Mouse (Mus musculus) stomach, postnatal 0 days (tissue): ENCODE results near the gene Nrarp. TPM values are rescaled to one million over a fixed set of nuclear protein-coding genes. Genes with fewer than 3 reads are reported as not detected.
A peak's percentile ranks its signal among the peaks of the same experiment; 100 is the strongest.

Source experiments
- ATAC-seq: fragments of 200-750 bp; cut with Nextera tagmentation; 2 replicates; pipeline ENCODE4 v1.8.0; 2017; ENCODE audit not compliant: low FRiP score, low TSS enrichment
- DNase-seq: peaks from one replicate; pipeline ENCODE4 v3.0.0-alpha.2; 2016; ENCODE audit warnings: low spot score
- H3K27ac ChIP-seq: fragments of 300-500 bp; sonication (generic); replicated peaks from 2 replicates; pipeline ENCODE4 v1.5.1; 2014; ENCODE audit warnings: mild to moderate bottlenecking, control low read depth
- H3K27me3 ChIP-seq: fragments of 300-500 bp; sonication (generic); 2 replicates; pipeline ENCODE4 v1.6.1; 2014; ENCODE audit warnings: low read length; ENCODE audit not compliant: control insufficient read depth, insufficient read depth
- H3K36me3 ChIP-seq: fragments of 300-500 bp; sonication (generic); 2 replicates; pipeline ENCODE4 v1.6.1; 2014; ENCODE audit warnings: low read length, mixed read lengths; ENCODE audit not compliant: control insufficient read depth, insufficient read depth
- H3K4me1 ChIP-seq: fragments of 300-500 bp; sonication (generic); replicated peaks from 2 replicates; pipeline ENCODE4 v1.6.1; 2014; ENCODE audit warnings: antibody characterized with exemption; ENCODE audit not compliant: control insufficient read depth, insufficient read depth
- H3K4me2 ChIP-seq: fragments of 300-500 bp; sonication (generic); replicated peaks from 2 replicates; pipeline ENCODE4 v1.6.1; 2014; ENCODE audit warnings: low read depth, mild to moderate bottlenecking, control low read depth, moderate library complexity
- H3K4me3 ChIP-seq: fragments of 300-500 bp; sonication (generic); 2 replicates; pipeline ENCODE4 v1.5.1; 2014; ENCODE audit warnings: low read depth, low read length, control low read depth
- H3K9ac ChIP-seq: fragments of 300-500 bp; sonication (generic); 2 replicates; pipeline ENCODE4 v1.6.1; 2014; ENCODE audit warnings: mild to moderate bottlenecking, low read length, control low read depth, mixed read lengths
- H3K9me3 ChIP-seq: fragments of 300-500 bp; sonication (generic); 2 replicates; pipeline ENCODE4 v1.6.1; 2016; ENCODE audit warnings: low read length; ENCODE audit not compliant: control insufficient read depth
- CTCF ChIP-seq: IDR thresholded peaks from 2 replicates; pipeline ENCODE4 v1.5.1; 2016; ENCODE audit warnings: antibody characterized with exemption, low read depth, mild to moderate bottlenecking, moderate library complexity
- EP300 ChIP-seq: optimal IDR thresholded peaks from 2 replicates; pipeline ENCODE3; 2016; ENCODE audit warnings: antibody characterized with exemption
- WGBS: fragments of 180-500 bp; shearing (Covaris S2); extraction: QIAGEN DNeasy Blood & Tissue Kit; methylation state at CpG from one replicate; pipeline ENCODE4 v1.1.7; 2014; 5-methylcytosine and 5-hydroxymethylcytosine counted together
- polyA plus RNA-seq: library from polyadenylated mRNA; unstranded; fragments of >200 nt; fragmentation: Nextera tagmentation; extraction: Ambion mirVana; gene quantifications from 2 replicates; pipeline ENCODE4 v1.2.1, GENCODE M21; 2015

The Nrarp gene
- polyA plus RNA-seq, 1 experiment from 2014 or later, result 25.3 TPM

GRCm38 (mm10) chr2:25200631-25201030, 20.1 kb downstream of the Nrarp start:
- peaks cover 36% of the 10 kb centered on the region for H3K36me3 ChIP-seq
- H3K4me3 ChIP-seq, result no peak overlapping the region
- H3K27ac ChIP-seq, result no peak overlapping the region
- H3K9ac ChIP-seq, result no peak overlapping the region
- no peak for DNase-seq
- ATAC-seq, result no peak
- WGBS, result 93% methylated on average over 2 of the region's 2 CpGs
- no peaks in the 10 kb centered on the region for H3K9me3 ChIP-seq
- H3K4me1 ChIP-seq, result no peaks in the 10 kb centered on the region; the same call in 1 of the 2 replicates
- H3K4me2 ChIP-seq, result no peak overlapping the region
- TF ChIP-seq EP300 (no peak), CTCF (no peak)
- no peaks in the 10 kb centered on the region for H3K27me3 ChIP-seq

GRCm38 (mm10) chr2:25203631-25204214, 23.2 kb downstream of the Nrarp start:
- Histone ChIP-seq H3K9me3 (no peaks in the 10 kb centered on the region), H3K4me3 (no peak overlapping the region), H3K36me3 (peaks cover 44% of the 10 kb centered on the region), H3K9ac (no peak overlapping the region), H3K4me1 (no peaks in the 10 kb centered on the region), H3K27me3 (no peaks in the 10 kb centered on the region), H3K4me2 (no peak overlapping the region), H3K27ac (no peak overlapping the region)
- TF ChIP-seq CTCF (peak; percentile 49), EP300 (no peak)
- no peak for ATAC-seq
- DNase-seq, result no peak
- WGBS, result 65% methylated on average over 4 of the region's 4 CpGs

DNA sequence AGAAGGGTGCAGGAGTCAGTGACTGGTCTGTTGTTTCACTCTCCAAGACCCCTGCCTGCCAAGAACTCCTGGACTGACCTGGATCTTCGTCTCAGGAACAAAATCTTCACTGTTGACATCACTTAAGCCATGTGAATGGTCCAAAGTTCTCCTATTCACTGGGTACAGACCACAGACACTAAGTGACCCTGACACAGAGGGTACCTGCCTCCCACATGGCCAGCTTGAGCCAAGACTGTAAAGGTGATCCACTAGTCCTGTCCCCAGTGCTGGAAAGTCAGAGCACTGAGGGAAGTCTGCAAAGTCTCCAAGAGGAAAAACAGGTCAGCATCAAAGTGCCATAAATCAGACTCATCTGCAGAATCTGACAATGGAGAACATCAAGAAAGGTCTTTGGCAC, 27.0 kb downstream of the Nrarp start:
- no peak overlapping the region for H3K9ac ChIP-seq
- no peaks in the 10 kb centered on the region for H3K27me3 ChIP-seq
- no peak overlapping the region for H3K4me3 ChIP-seq
- H3K9me3 ChIP-seq, result no peaks in the 10 kb centered on the region
- no peak for DNase-seq
- H3K36me3 ChIP-seq, result peaks cover 32% of the 10 kb centered on the region
- H3K4me2 ChIP-seq, result no peak overlapping the region
- WGBS, result 80% methylated on average over 1 of the region's 1 CpGs
- no peak overlapping the region for H3K27ac ChIP-seq
- H3K4me1 ChIP-seq, result 0 out of 2 replicates have a peak, but pooled peaks cover 2% of the 10 kb centered on the region
- TF ChIP-seq EP300, result no peak
- TF ChIP-seq CTCF, result no peak
- no peak for ATAC-seq

- H3K9ac ChIP-seq, result peak overlapping the region; percentile 96
- H3K27me3 ChIP-seq, result no peaks in the 10 kb centered on the region
- no peaks in the 10 kb centered on the region for H3K9me3 ChIP-seq
- H3K4me1 ChIP-seq, result 0 out of 2 replicates have a peak, but pooled peaks cover 2% of the 10 kb centered on the region
- H3K4me3 ChIP-seq, result peak overlapping the region; percentile 83
- peak overlapping the region; percentile 92 for H3K27ac ChIP-seq
- peak; percentile 21 for DNase-seq
- ATAC-seq, result no peak
- peak overlapping the region; percentile 95 for H3K4me2 ChIP-seq
- TF ChIP-seq CTCF (no peak), EP300 (no peak)
- peaks cover 7% of the 10 kb centered on the region for H3K36me3 ChIP-seq
- WGBS, result under 1% methylated on average over 24 of the region's 24 CpGs
These were observed 30.1 kb downstream of the Nrarp start for GRCm38 (mm10) chr2:25210686-25211085.

- peak; percentile 92 for DNase-seq
- under 1% methylated on average over 44 of the region's 44 CpGs for WGBS
- TF ChIP-seq CTCF (peak; percentile 27; the same call in 1 of the 2 replicates), EP300 (no peak)
These were observed 30.6 kb downstream of the Nrarp start, which contains the start of gene Nelfb for GRCm38 (mm10) chr2:25211121-25211670. Nelfb (minus strand) TSS chr2:25211489.

DNA sequence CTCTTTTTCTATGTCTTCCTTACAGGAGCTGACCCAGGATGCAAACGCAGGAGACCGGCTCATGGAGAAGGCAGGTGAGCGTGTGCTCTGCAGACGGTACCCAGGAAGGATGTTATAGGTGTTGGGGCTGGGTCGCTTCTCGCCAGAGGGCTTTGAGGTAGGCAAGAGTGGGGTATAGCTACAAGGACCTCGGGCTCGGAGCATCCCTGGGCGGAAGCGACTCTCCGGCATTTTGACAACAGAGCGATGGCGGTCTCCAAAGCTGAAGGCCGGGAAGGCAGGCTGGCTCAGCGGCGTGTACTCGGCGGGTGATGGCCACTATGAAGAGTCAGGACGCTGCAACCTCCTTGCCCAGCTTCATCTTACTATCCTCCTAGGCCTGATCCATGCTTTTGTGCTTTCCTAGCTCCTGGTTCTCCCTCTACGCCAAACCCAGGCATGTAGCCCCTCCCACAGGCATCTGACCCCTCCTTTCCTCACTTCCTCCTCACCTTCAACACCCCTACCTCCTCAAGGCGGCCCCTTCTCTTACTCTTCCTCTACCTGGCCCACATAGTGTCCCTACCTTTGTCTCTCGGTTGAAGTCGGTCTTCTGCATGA, 32.8 kb downstream of the Nrarp start:
- TF ChIP-seq CTCF (no peak), EP300 (no peak)
- DNase-seq (no peak), ATAC-seq (no peak)
- Histone ChIP-seq H3K4me2 (no peak overlapping the region), H3K9ac (no peak overlapping the region), H3K27ac (no peak overlapping the region), H3K9me3 (no peaks in the 10 kb centered on the region), H3K27me3 (no peaks in the 10 kb centered on the region), H3K4me1 (0 out of 2 replicates have a peak, but pooled peaks cover 2% of the 10 kb centered on the region), H3K36me3 (no peaks in the 10 kb centered on the region), H3K4me3 (no peak overlapping the region)
- 62% methylated on average over 23 of the region's 23 CpGs for WGBS

More at GRCm38 (mm10) chr2:25211121-25211670, 30.6 kb downstream of the Nrarp start, which contains the start of gene Nelfb:
- Histone ChIP-seq H3K27ac (peak within 1 kb of the TSS; percentile 92), H3K9me3 (no peaks in the 10 kb centered on the region), H3K36me3 (peaks cover 5% of the 10 kb centered on the region), H3K4me1 (0 out of 2 replicates have a peak, but pooled peaks cover 2% of the 10 kb centered on the region), H3K4me2 (peak within 1 kb of the TSS; percentile 95), H3K27me3 (no peaks in the 10 kb centered on the region), H3K4me3 (peak within 1 kb of the TSS; percentile 83), H3K9ac (peak within 1 kb of the TSS; percentile 96)
- peak; percentile 91 for ATAC-seq
